Mouse (Mus musculus): ENCODE results near the gene Ica1.

GRCm38 (mm10) chr6:8680931-8681330 is 97.4 kb downstream of the Ica1 start:
- no peak for TF ChIP-seq GATA1 (IDR thresholded peaks at IDR 0.05; ENCODE audit: borderline replicate concordance, low read length)
- no peak for TF ChIP-seq FLI1 (IDR thresholded peaks at IDR 0.05; ENCODE audit: low read length)
